Mouse (Mus musculus): ENCODE results near the gene Pqlc2.

The Pqlc2 gene

GRCm38 (mm10) chr4:139265783-139266499 lies 44.6 kb downstream of the Pqlc2 start:
- DNase-seq (ENCODE audit: low spot score in 2 of 2) = peak in 1 of 2 experiments; percentile 15

GRCm38 (mm10) chr4:139262981-139263380 lies 47.5 kb downstream of the Pqlc2 start:
- DNase-seq (ENCODE audit: low spot score in 2 of 2) = no peak

- no peak for DNase-seq (ENCODE audit: low spot score in 2 of 2)
Observed at GRCm38 (mm10) chr4:139259302-139259871, 51.1 kb downstream of the Pqlc2 start.

GRCm38 (mm10) chr4:139258621-139259301 lies 51.7 kb downstream of the Pqlc2 start:
- DNase-seq (ENCODE audit: low spot score in 2 of 2) = peak in 1 of 2 experiments; percentile 43

- no peak for DNase-seq (ENCODE audit: low spot score in 2 of 2)
Observed at GRCm38 (mm10) chr4:139256708-139257107, 53.8 kb downstream of the Pqlc2 start.

- no peak for DNase-seq (ENCODE audit: low spot score in 2 of 2)
Observed at GRCm38 (mm10) chr4:139256146-139256545, 54.4 kb downstream of the Pqlc2 start.

GRCm38 (mm10) chr4:139253206-139253605 lies 57.3 kb downstream of the Pqlc2 start:
- no peak for DNase-seq (ENCODE audit: low spot score in 2 of 2)

GRCm38 (mm10) chr4:139252051-139252760 lies 58.3 kb downstream of the Pqlc2 start:
- peak; percentile 78 to 85 for DNase-seq (ENCODE audit: low spot score in 2 of 2)

GRCm38 (mm10) chr4:139250886-139251285 lies 59.6 kb downstream of the Pqlc2 start:
- no peak for DNase-seq (ENCODE audit: low spot score in 2 of 2)

GRCm38 (mm10) chr4:139250043-139250442 lies 60.5 kb downstream of the Pqlc2 start:
- no peak for DNase-seq (ENCODE audit: low spot score in 2 of 2)

- no peak for DNase-seq (ENCODE audit: low spot score in 2 of 2)
Observed at GRCm38 (mm10) chr4:139248736-139249135, 61.8 kb downstream of the Pqlc2 start.

- DNase-seq (ENCODE audit: low spot score in 2 of 2) = no peak
Observed at GRCm38 (mm10) chr4:139247966-139248365, 62.5 kb downstream of the Pqlc2 start.

GRCm38 (mm10) chr4:139246130-139246877 lies 64.2 kb downstream of the Pqlc2 start:
- DNase-seq (ENCODE audit: low spot score in 2 of 2) = no peak

GRCm38 (mm10) chr4:139245534-139245933 lies 65.0 kb downstream of the Pqlc2 start:
- DNase-seq (ENCODE audit: low spot score in 2 of 2) = no peak

GRCm38 (mm10) chr4:139244766-139245165 lies 65.7 kb downstream of the Pqlc2 start:
- DNase-seq (ENCODE audit: low spot score in 2 of 2) = no peak

GRCm38 (mm10) chr4:139244176-139244575 lies 66.3 kb downstream of the Pqlc2 start:
- no peak for DNase-seq (ENCODE audit: low spot score in 2 of 2)

Measured in right cerebral cortex, adult 2 months (tissue).